Mouse (Mus musculus) liver, postnatal 0 days (tissue): ENCODE results near the gene Sptssb. TPM values are rescaled to one million over a fixed set of nuclear protein-coding genes. Genes with fewer than 3 reads are reported as not detected.

Experiments
- ATAC-seq: fragments of 200-750 bp; cut with Nextera tagmentation; 2 replicates; pipeline ENCODE4 v1.8.0; 2017; ENCODE audit warnings: mild to moderate bottlenecking, moderate library complexity
- DNase-seq: peaks from one replicate; pipeline ENCODE4 v3.0.0-alpha.2; 2016
- H3K27ac ChIP-seq: fragments of 300-500 bp; sonication (generic); 2 replicates; pipeline ENCODE4 v1.5.1; 2014; ENCODE audit warnings: antibody characterized with exemption, moderate library complexity, mild to moderate bottlenecking, low read depth
- H3K27me3 ChIP-seq: fragments of 300-500 bp; sonication (generic); 2 replicates; pipeline ENCODE4 v1.6.1; 2014; ENCODE audit warnings: low read length, control low read depth, mixed read lengths; ENCODE audit not compliant: insufficient read depth
- H3K36me3 ChIP-seq: fragments of 300-500 bp; sonication (generic); replicated peaks from 2 replicates; pipeline ENCODE4 v1.6.1; 2014; ENCODE audit warnings: mild to moderate bottlenecking, control low read depth, low read length, moderate library complexity, mixed read lengths; ENCODE audit not compliant: insufficient read depth
- H3K4me1 ChIP-seq: fragments of 300-500 bp; sonication (generic); 2 replicates; pipeline ENCODE4 v1.6.1; 2014; ENCODE audit warnings: antibody characterized with exemption, mild to moderate bottlenecking, control low read depth; ENCODE audit not compliant: insufficient read depth
- H3K4me2 ChIP-seq: fragments of 300-500 bp; sonication (generic); 2 replicates; pipeline ENCODE4 v1.6.1; 2014; ENCODE audit warnings: low read depth, mild to moderate bottlenecking, low read length, moderate library complexity, mixed read lengths
- H3K4me3 ChIP-seq: fragments of 300-500 bp; sonication (generic); 2 replicates; pipeline ENCODE4 v1.5.1; 2014; ENCODE audit warnings: low read depth, low read length
- H3K9ac ChIP-seq: fragments of 300-500 bp; sonication (generic); replicated peaks from 2 replicates; pipeline ENCODE4 v1.6.1; 2014; ENCODE audit warnings: mild to moderate bottlenecking, moderate library complexity
- H3K9me3 ChIP-seq: fragments of 300-500 bp; sonication (generic); 2 replicates; pipeline ENCODE4 v1.6.1; 2016; ENCODE audit warnings: mild to moderate bottlenecking, control low read depth, low read length, mixed read lengths
- CTCF ChIP-seq: sonication (generic); IDR thresholded peaks from 2 replicates; pipeline ENCODE4 v1.5.1; 2016; ENCODE audit warnings: antibody characterized with exemption, low read depth
- EP300 ChIP-seq: IDR thresholded peaks from 2 replicates; pipeline ENCODE4 v1.6.1; 2016; ENCODE audit warnings: antibody characterized with exemption, low read depth, mild to moderate bottlenecking
- WGBS: fragments of 180-500 bp; shearing (Covaris S2); extraction: QIAGEN DNeasy Blood & Tissue Kit; methylation state at CpG from one replicate; pipeline ENCODE4 v1.1.7; 2014; ENCODE audit not compliant: insufficient replicate concordance; 5-methylcytosine and 5-hydroxymethylcytosine counted together
- polyA plus RNA-seq: library from polyadenylated mRNA; unstranded; fragments of >200 nt; fragmentation: Nextera tagmentation; extraction: Ambion mirVana; gene quantifications from 2 replicates; pipeline ENCODE4 v1.2.1, GENCODE M21; 2015

The Sptssb gene
- polyA plus RNA-seq, 1 experiment from 2014 or later, result 0.22 TPM

GRCm38 (mm10) chr3:69900335-69900734 is 40.6 kb upstream of the Sptssb start:
- no peaks in the 10 kb centered on the region for H3K36me3 ChIP-seq
- ATAC-seq, result no peak
- no peak overlapping the region for H3K9ac ChIP-seq
- no peak for TF ChIP-seq EP300
- no peak for TF ChIP-seq CTCF
- H3K4me2 ChIP-seq, result no peak overlapping the region
- no peaks in the 10 kb centered on the region for H3K4me1 ChIP-seq
- no peaks in the 10 kb centered on the region for H3K9me3 ChIP-seq
- H3K27ac ChIP-seq, result no peak overlapping the region
- DNase-seq, result no peak
- no peaks in the 10 kb centered on the region for H3K27me3 ChIP-seq
- no peak overlapping the region for H3K4me3 ChIP-seq
- WGBS, result 64% methylated on average over 5 of the region's 5 CpGs

DNA sequence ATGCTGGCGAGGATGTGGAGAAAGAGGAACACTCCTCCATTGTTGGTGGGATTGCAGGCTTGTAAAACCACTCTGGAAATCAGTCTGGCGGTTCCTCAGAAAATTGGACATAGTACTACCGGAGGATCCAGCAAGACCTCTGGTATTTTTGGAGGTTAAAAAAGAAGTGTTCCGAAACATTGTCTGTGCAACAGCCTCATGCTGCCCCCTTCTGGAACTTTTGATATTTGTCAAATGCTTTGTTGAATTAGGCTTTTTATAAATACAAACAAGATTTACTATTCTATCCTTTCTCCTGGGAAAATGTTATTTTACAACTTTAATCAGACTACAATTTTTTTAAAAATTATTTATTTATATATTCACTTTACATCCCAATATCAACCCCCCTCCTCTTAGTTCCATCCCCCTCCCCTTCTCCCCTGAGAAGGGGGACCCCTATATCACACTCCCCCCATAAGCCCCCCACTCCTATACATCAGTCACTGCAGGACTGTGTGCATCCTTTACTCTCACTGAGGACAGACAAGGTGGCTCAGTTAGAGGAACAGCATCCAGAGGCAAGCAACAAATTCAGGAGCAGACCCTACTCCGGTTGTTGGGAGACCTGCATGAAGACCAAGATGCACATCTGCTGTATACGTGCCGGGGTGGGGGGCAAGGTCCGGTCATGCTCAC is 38.3 kb upstream of the Sptssb start:
- H3K4me1 ChIP-seq, result no peaks in the 10 kb centered on the region
- ATAC-seq, result no peak
- no peaks in the 10 kb centered on the region for H3K27me3 ChIP-seq
- H3K36me3 ChIP-seq, result no peaks in the 10 kb centered on the region
- no peak overlapping the region for H3K27ac ChIP-seq
- no peak overlapping the region for H3K4me2 ChIP-seq
- H3K9ac ChIP-seq, result no peak overlapping the region
- no peak overlapping the region for H3K4me3 ChIP-seq
- H3K9me3 ChIP-seq, result no peaks in the 10 kb centered on the region
- peak; percentile 20 for DNase-seq
- TF ChIP-seq CTCF, result peak; percentile 54
- TF ChIP-seq EP300, result no peak
- 65% methylated on average over 7 of the region's 8 CpGs for WGBS

- TF ChIP-seq EP300 (no peak), CTCF (no peak)
- Histone ChIP-seq H3K9me3 (no peaks in the 10 kb centered on the region), H3K4me3 (no peak overlapping the region), H3K9ac (no peak overlapping the region), H3K27me3 (no peaks in the 10 kb centered on the region), H3K27ac (no peak overlapping the region), H3K4me1 (no peaks in the 10 kb centered on the region), H3K4me2 (no peak overlapping the region), H3K36me3 (no peaks in the 10 kb centered on the region)
- DNase-seq (no peak), ATAC-seq (no peak)
- 80% methylated on average over 11 of the region's 11 CpGs for WGBS
Measured at GRCm38 (mm10) chr3:69895516-69895915, 35.8 kb upstream of the Sptssb start.

DNA sequence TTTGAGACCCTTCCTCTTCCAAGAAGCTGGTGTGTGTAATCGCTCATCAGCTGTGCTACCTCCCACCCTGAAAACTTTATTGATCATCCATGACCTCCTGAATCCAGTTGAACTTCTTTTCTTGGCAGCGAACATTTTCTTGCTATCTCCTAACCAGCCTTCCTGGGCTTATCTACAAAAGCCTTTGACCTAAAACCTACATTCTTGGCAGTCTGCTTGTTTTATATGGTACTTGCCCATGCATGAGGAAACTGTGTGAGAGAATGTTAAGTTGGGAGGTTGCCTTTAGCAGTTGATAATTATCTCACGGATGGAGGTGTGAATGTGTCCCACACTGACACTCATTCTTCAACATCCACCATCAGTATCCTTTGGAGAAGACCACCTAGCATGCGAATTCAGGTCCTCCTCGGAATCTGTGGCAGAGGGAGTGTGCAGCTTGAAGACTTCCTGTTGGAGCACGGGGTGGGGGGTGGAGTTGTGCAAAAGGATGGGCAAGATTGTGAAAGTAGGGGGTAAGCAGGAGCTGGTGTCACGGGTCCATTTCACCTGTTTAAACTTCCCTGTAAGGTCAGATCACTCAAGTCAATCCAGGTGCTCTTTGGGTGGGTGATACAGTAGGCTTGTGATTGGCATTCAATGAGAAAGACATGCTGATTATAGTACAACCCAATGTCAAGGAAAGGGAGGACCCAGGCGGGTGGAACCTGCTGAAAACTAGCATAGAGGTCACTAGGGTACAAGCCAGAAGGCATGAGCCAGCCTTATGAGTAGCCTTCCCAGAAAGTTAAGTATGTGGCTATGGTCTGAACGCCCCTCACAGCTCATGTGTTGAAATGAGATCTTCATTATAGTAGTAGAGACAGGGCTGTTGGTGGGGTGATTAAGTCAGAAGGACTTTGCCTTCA is 32.7 kb upstream of the Sptssb start:
- Histone ChIP-seq H3K36me3 (no peaks in the 10 kb centered on the region), H3K9ac (no peak overlapping the region), H3K4me2 (no peak overlapping the region), H3K9me3 (no peaks in the 10 kb centered on the region), H3K27ac (no peak overlapping the region), H3K27me3 (no peaks in the 10 kb centered on the region), H3K4me3 (no peak overlapping the region), H3K4me1 (no peaks in the 10 kb centered on the region)
- ATAC-seq (no peak), DNase-seq (no peak)
- TF ChIP-seq EP300 (no peak), CTCF (no peak)
- 69% methylated on average over 9 of the region's 9 CpGs for WGBS

GRCm38 (mm10) chr3:69885866-69886265 is 26.1 kb upstream of the Sptssb start:
- no peak for ATAC-seq

GRCm38 (mm10) chr3:69883710-69884109 is 24.0 kb upstream of the Sptssb start:
- WGBS, result 63% methylated on average over 1 of the region's 1 CpGs

More at GRCm38 (mm10) chr3:69885866-69886265, 26.1 kb upstream of the Sptssb start:
- no peak for DNase-seq
- H3K9me3 ChIP-seq, result no peaks in the 10 kb centered on the region
- no peaks in the 10 kb centered on the region for H3K27me3 ChIP-seq
- no peaks in the 10 kb centered on the region for H3K36me3 ChIP-seq
- H3K27ac ChIP-seq, result no peak overlapping the region
- H3K9ac ChIP-seq, result no peak overlapping the region
- no peak overlapping the region for H3K4me2 ChIP-seq
- TF ChIP-seq EP300, result no peak
- no peak for TF ChIP-seq CTCF
- 54% methylated on average over 2 of the region's 2 CpGs for WGBS
- no peak overlapping the region for H3K4me3 ChIP-seq
- H3K4me1 ChIP-seq, result no peaks in the 10 kb centered on the region

More at GRCm38 (mm10) chr3:69883710-69884109, 24.0 kb upstream of the Sptssb start:
- TF ChIP-seq CTCF (no peak), EP300 (no peak)
- Histone ChIP-seq H3K4me2 (no peak overlapping the region), H3K9ac (no peak overlapping the region), H3K9me3 (no peaks in the 10 kb centered on the region), H3K4me1 (no peaks in the 10 kb centered on the region), H3K27me3 (no peaks in the 10 kb centered on the region), H3K36me3 (no peaks in the 10 kb centered on the region), H3K4me3 (no peak overlapping the region), H3K27ac (no peak overlapping the region)
- ATAC-seq (no peak), DNase-seq (no peak)
